Mouse (Mus musculus): ENCODE measurements around the gene Rere.
"Not testable (repeated sequence)": the region's sequence is repeated elsewhere in the genome, so short reads cannot be mapped to it uniquely, and the experiment has no call there.

GRCm38 (mm10) chr4:150546296-150546695 lies 264.9 kb downstream of the Rere start:
- not testable (repeated sequence) for TF ChIP-seq HCFC1 (IDR thresholded peaks at IDR 0.05; ENCODE audit: low read depth, low read length); CTCF (IDR thresholded peaks at IDR 0.05 in 2 of 3, conservative IDR thresholded peaks at IDR 0.05 in 1 of 3; ENCODE audit: control insufficient read depth in 1 of 3, insufficient read depth in 1 of 3, low read depth in 2 of 3, low read length in 3 of 3, poor library complexity in 1 of 3, severe bottlenecking in 1 of 3); ZKSCAN1 (IDR thresholded peaks at IDR 0.05; ENCODE audit: low read depth, low read length); POLR2A (IDR thresholded peaks at IDR 0.05; ENCODE audit: control insufficient read depth in 1 of 2, insufficient read depth in 1 of 2, low read depth in 1 of 2, low read length in 2 of 2, poor library complexity in 1 of 2); POLR2AphosphoS5 (IDR thresholded peaks at IDR 0.05; ENCODE audit: borderline replicate concordance, low read depth, low read length); ZNF384 (IDR thresholded peaks at IDR 0.05; ENCODE audit: low read depth, low read length); EP300 (IDR thresholded peaks at IDR 0.05; ENCODE audit: low read depth in 1 of 2, low read length in 2 of 2)

All from MEL (cell line).